Mouse (Mus musculus): ENCODE results near the gene Hspb9. TPM values are rescaled to one million over a fixed set of nuclear protein-coding genes. Genes with fewer than 3 reads are reported as not detected.

The Hspb9 gene
- not detected in 2 replicates for polyA plus RNA-seq (2015; fragmentation: Nextera tagmentation; extraction: Ambion mirVana)

GRCm38 (mm10) chr11:100713735-100714533 is at the start of gene Hspb9:
Hspb9 (plus strand) TSS chr11:100713850.
- Histone ChIP-seq H3K4me2 (peak within 1 kb of the TSS; percentile 80), H3K27ac (peak within 1 kb of the TSS; percentile 70), H3K9me3 (no peaks in the 10 kb centered on the region), H3K36me3 (peaks cover 30% of the 10 kb centered on the region), H3K27me3 (replicated peaks) (no peaks in the 10 kb centered on the region), H3K4me3 (replicated peaks) (peak within 1 kb of the TSS; percentile 30), H3K9ac (no peak within 1 kb of the TSS), H3K4me1 (peaks cover 29% of the 10 kb centered on the region)
- WGBS: 9% methylated on average over 38 of the region's 38 CpGs
- ATAC-seq (ENCODE audit: insufficient read depth, low FRiP score, low read depth): 0 out of 2 replicates have a peak, but pooled peaks have one; percentile 23

- Histone ChIP-seq H3K9me3 (no peaks in the 10 kb centered on the region), H3K4me2 (no peak overlapping the region), H3K9ac (no peak overlapping the region), H3K4me3 (replicated peaks) (no peak overlapping the region), H3K27me3 (replicated peaks) (peaks cover 7% of the 10 kb centered on the region; the same call in 1 of the 2 replicates), H3K36me3 (no peaks in the 10 kb centered on the region), H3K4me1 (peaks cover 6% of the 10 kb centered on the region), H3K27ac (no peak overlapping the region)
- no peak for ATAC-seq (ENCODE audit: insufficient read depth, low FRiP score, low read depth)
- 69% methylated on average over 1 of the region's 1 CpGs for WGBS
Observed at GRCm38 (mm10) chr11:100671049-100671448, 42.6 kb upstream of the Hspb9 start.

- H3K4me2 ChIP-seq: no peak overlapping the region
- no peaks in the 10 kb centered on the region for H3K36me3 ChIP-seq
- peaks cover 7% of the 10 kb centered on the region; the same call in 1 of the 2 replicates for H3K27me3 ChIP-seq (replicated peaks)
- H3K9me3 ChIP-seq: no peaks in the 10 kb centered on the region
- H3K9ac ChIP-seq: no peak overlapping the region
- WGBS: 38% methylated on average over 2 of the region's 2 CpGs
- H3K4me3 ChIP-seq (replicated peaks): no peak overlapping the region
- H3K27ac ChIP-seq: no peak overlapping the region
- no peak for ATAC-seq (ENCODE audit: insufficient read depth, low FRiP score, low read depth)
- H3K4me1 ChIP-seq: peaks cover 6% of the 10 kb centered on the region
Observed at GRCm38 (mm10) chr11:100671956-100672355, 41.7 kb upstream of the Hspb9 start.

- H3K27me3 ChIP-seq (replicated peaks): peaks cover 7% of the 10 kb centered on the region; the same call in 1 of the 2 replicates
- 2% methylated on average over 23 of the region's 23 CpGs for WGBS
- peak; percentile 63; the same call in 1 of the 2 replicates for ATAC-seq (ENCODE audit: insufficient read depth, low FRiP score, low read depth)
Observed at GRCm38 (mm10) chr11:100673169-100673568, 40.5 kb upstream of the Hspb9 start.

GRCm38 (mm10) chr11:100677810-100678209 is 35.8 kb upstream of the Hspb9 start:
- Histone ChIP-seq H3K36me3 (no peaks in the 10 kb centered on the region), H3K4me1 (peaks cover 5% of the 10 kb centered on the region), H3K4me2 (no peak overlapping the region), H3K4me3 (replicated peaks) (no peak overlapping the region), H3K9me3 (no peaks in the 10 kb centered on the region), H3K27ac (no peak overlapping the region), H3K9ac (no peak overlapping the region), H3K27me3 (replicated peaks) (peaks cover 7% of the 10 kb centered on the region; the same call in 1 of the 2 replicates)
- WGBS: 41% methylated on average over 7 of the region's 7 CpGs
- ATAC-seq (ENCODE audit: insufficient read depth, low FRiP score, low read depth): no peak

More at GRCm38 (mm10) chr11:100673169-100673568, 40.5 kb upstream of the Hspb9 start:
- Histone ChIP-seq H3K36me3 (no peaks in the 10 kb centered on the region), H3K9me3 (no peaks in the 10 kb centered on the region), H3K4me3 (replicated peaks) (no peak overlapping the region; the same call in 1 of the 2 replicates), H3K4me1 (peaks cover 6% of the 10 kb centered on the region), H3K4me2 (peak overlapping the region; percentile 38; the same call in 1 of the 2 replicates), H3K27ac (no peak overlapping the region), H3K9ac (peak overlapping the region; percentile 19; the same call in 1 of the 2 replicates)

- H3K27me3 ChIP-seq (replicated peaks): no peaks in the 10 kb centered on the region
- no peak overlapping the region for H3K27ac ChIP-seq
- H3K9me3 ChIP-seq: no peaks in the 10 kb centered on the region
- H3K4me2 ChIP-seq: no peak overlapping the region
- H3K4me1 ChIP-seq: no peaks in the 10 kb centered on the region
- ATAC-seq (ENCODE audit: insufficient read depth, low FRiP score, low read depth): no peak
- whole genome bisulfite sequencing: 67% methylated on average over 5 of the region's 5 CpGs
- H3K9ac ChIP-seq: no peak overlapping the region
- no peak overlapping the region for H3K4me3 ChIP-seq (replicated peaks)
- H3K36me3 ChIP-seq: no peaks in the 10 kb centered on the region
Observed at GRCm38 (mm10) chr11:100681826-100682225, 31.8 kb upstream of the Hspb9 start.

- no peak overlapping the region for H3K27ac ChIP-seq
- 73% methylated on average over 5 of the region's 5 CpGs for WGBS
- no peak overlapping the region for H3K4me2 ChIP-seq
- no peak overlapping the region for H3K4me3 ChIP-seq (replicated peaks)
- ATAC-seq (ENCODE audit: insufficient read depth, low FRiP score, low read depth): no peak
- no peak overlapping the region for H3K9ac ChIP-seq
- H3K27me3 ChIP-seq (replicated peaks): no peaks in the 10 kb centered on the region
- no peaks in the 10 kb centered on the region for H3K36me3 ChIP-seq
- H3K4me1 ChIP-seq: no peaks in the 10 kb centered on the region
- H3K9me3 ChIP-seq: no peaks in the 10 kb centered on the region
Observed at GRCm38 (mm10) chr11:100682526-100682925, 31.1 kb upstream of the Hspb9 start.

- no peak overlapping the region for H3K9ac ChIP-seq
- no peaks in the 10 kb centered on the region for H3K27me3 ChIP-seq (replicated peaks)
- no peaks in the 10 kb centered on the region for H3K9me3 ChIP-seq
- no peak for ATAC-seq (ENCODE audit: insufficient read depth, low FRiP score, low read depth)
- H3K27ac ChIP-seq: no peak overlapping the region
- H3K4me3 ChIP-seq (replicated peaks): no peak overlapping the region
- no peaks in the 10 kb centered on the region for H3K4me1 ChIP-seq
- no peaks in the 10 kb centered on the region for H3K36me3 ChIP-seq
- no peak overlapping the region for H3K4me2 ChIP-seq
- WGBS: 69% methylated on average over 2 of the region's 2 CpGs
Observed at GRCm38 (mm10) chr11:100684084-100684483, 29.6 kb upstream of the Hspb9 start.

GRCm38 (mm10) chr11:100685371-100685770 is 28.3 kb upstream of the Hspb9 start:
- no peaks in the 10 kb centered on the region for H3K4me1 ChIP-seq
- no peak overlapping the region for H3K27ac ChIP-seq
- H3K4me3 ChIP-seq (replicated peaks): no peak overlapping the region
- no peaks in the 10 kb centered on the region for H3K9me3 ChIP-seq
- WGBS: 70% methylated on average over 3 of the region's 3 CpGs
- H3K36me3 ChIP-seq: no peaks in the 10 kb centered on the region
- ATAC-seq (ENCODE audit: insufficient read depth, low FRiP score, low read depth): no peak
- no peaks in the 10 kb centered on the region for H3K27me3 ChIP-seq (replicated peaks)
- no peak overlapping the region for H3K4me2 ChIP-seq
- no peak overlapping the region for H3K9ac ChIP-seq

GRCm38 (mm10) chr11:100687265-100687664 is 26.4 kb upstream of the Hspb9 start:
- Histone ChIP-seq H3K27me3 (replicated peaks) (peaks cover 14% of the 10 kb centered on the region), H3K9ac (no peak overlapping the region), H3K4me2 (no peak overlapping the region), H3K27ac (no peak overlapping the region), H3K9me3 (no peaks in the 10 kb centered on the region), H3K4me1 (peaks cover 8% of the 10 kb centered on the region; the same call in 1 of the 2 replicates), H3K36me3 (no peaks in the 10 kb centered on the region), H3K4me3 (replicated peaks) (no peak overlapping the region)
- 66% methylated on average over 7 of the region's 7 CpGs for WGBS
- ATAC-seq (ENCODE audit: insufficient read depth, low FRiP score, low read depth): no peak

GRCm38 (mm10) chr11:100688443-100688842 is 25.2 kb upstream of the Hspb9 start:
- no peak overlapping the region for H3K9ac ChIP-seq
- H3K4me1 ChIP-seq: peaks cover 9% of the 10 kb centered on the region; the same call in 1 of the 2 replicates
- H3K27me3 ChIP-seq (replicated peaks): peaks cover 18% of the 10 kb centered on the region
- ATAC-seq (ENCODE audit: insufficient read depth, low FRiP score, low read depth): no peak
- H3K27ac ChIP-seq: no peak overlapping the region
- 68% methylated on average over 4 of the region's 4 CpGs for WGBS
- no peak overlapping the region for H3K4me3 ChIP-seq (replicated peaks)
- no peaks in the 10 kb centered on the region for H3K36me3 ChIP-seq
- no peak overlapping the region for H3K4me2 ChIP-seq
- H3K9me3 ChIP-seq: no peaks in the 10 kb centered on the region

- Histone ChIP-seq H3K9ac (no peak overlapping the region), H3K4me3 (replicated peaks) (no peak overlapping the region), H3K36me3 (no peaks in the 10 kb centered on the region), H3K27ac (no peak overlapping the region), H3K4me2 (no peak overlapping the region), H3K27me3 (replicated peaks) (peaks cover 18% of the 10 kb centered on the region), H3K9me3 (no peaks in the 10 kb centered on the region), H3K4me1 (peaks cover 9% of the 10 kb centered on the region; the same call in 1 of the 2 replicates)
- 66% methylated on average over 7 of the region's 7 CpGs for WGBS
- no peak for ATAC-seq (ENCODE audit: insufficient read depth, low FRiP score, low read depth)
Observed at GRCm38 (mm10) chr11:100690389-100690788, 23.3 kb upstream of the Hspb9 start.

Measured in stomach, embryonic 15.5 days (tissue).